Mouse (Mus musculus) neural tube, embryonic 15.5 days (tissue): ENCODE data around the gene P4ha1. TPM values are rescaled to one million over a fixed set of nuclear protein-coding genes. Genes with fewer than 3 reads are reported as not detected.

Experiments used
- ATAC-seq: fragments of 200-750 bp; cut with Nextera tagmentation; 2 replicates; pipeline ENCODE4 v1.8.0; 2017; ENCODE audit warnings: mild to moderate bottlenecking, moderate TSS enrichment, moderate library complexity; ENCODE audit not compliant: low FRiP score
- H3K27ac ChIP-seq: fragments of 300-500 bp; sonication (generic); replicated peaks from 2 replicates; pipeline ENCODE4 v1.5.1; 2015; ENCODE audit warnings: mild to moderate bottlenecking, inconsistent platforms
- H3K27me3 ChIP-seq: fragments of 300-500 bp; sonication (generic); replicated peaks from 2 replicates; pipeline ENCODE4 v1.6.1; 2015; ENCODE audit warnings: inconsistent platforms
- H3K36me3 ChIP-seq: fragments of 300-500 bp; sonication (generic); 2 replicates; pipeline ENCODE4 v1.6.1; 2015; ENCODE audit warnings: inconsistent platforms
- H3K4me1 ChIP-seq: fragments of 300-500 bp; sonication (generic); 2 replicates; pipeline ENCODE4 v1.6.1; 2015; ENCODE audit warnings: inconsistent platforms
- H3K4me2 ChIP-seq: fragments of 300-500 bp; sonication (generic); 2 replicates; pipeline ENCODE4 v1.6.1; 2015; ENCODE audit warnings: inconsistent platforms, mild to moderate bottlenecking, moderate library complexity
- H3K4me3 ChIP-seq: fragments of 300-500 bp; sonication (generic); replicated peaks from 2 replicates; pipeline ENCODE4 v1.5.1; 2015; ENCODE audit warnings: mild to moderate bottlenecking, inconsistent platforms
- H3K9ac ChIP-seq: fragments of 300-500 bp; sonication (generic); replicated peaks from 2 replicates; pipeline ENCODE4 v1.6.1; 2015; ENCODE audit warnings: mild to moderate bottlenecking, inconsistent platforms
- H3K9me3 ChIP-seq: fragments of 300-500 bp; sonication (generic); replicated peaks from 2 replicates; pipeline ENCODE4 v1.6.1; 2016; ENCODE audit warnings: inconsistent platforms
- WGBS: fragments of 180-500 bp; shearing (Covaris S2); methylation state at CpG from one replicate; pipeline ENCODE4 v1.1.7; 2015; ENCODE audit warnings: mixed read lengths; 5-methylcytosine and 5-hydroxymethylcytosine counted together
- polyA plus RNA-seq: library from polyadenylated mRNA; unstranded; fragments of >200 nt; fragmentation: Nextera tagmentation; extraction: Ambion mirVana; gene quantifications from 2 replicates; pipeline ENCODE4 v1.2.1, GENCODE M21; 2015

Gene P4ha1
- polyA plus RNA-seq, 1 experiment from 2014 or later, result 31.1 TPM

DNA sequence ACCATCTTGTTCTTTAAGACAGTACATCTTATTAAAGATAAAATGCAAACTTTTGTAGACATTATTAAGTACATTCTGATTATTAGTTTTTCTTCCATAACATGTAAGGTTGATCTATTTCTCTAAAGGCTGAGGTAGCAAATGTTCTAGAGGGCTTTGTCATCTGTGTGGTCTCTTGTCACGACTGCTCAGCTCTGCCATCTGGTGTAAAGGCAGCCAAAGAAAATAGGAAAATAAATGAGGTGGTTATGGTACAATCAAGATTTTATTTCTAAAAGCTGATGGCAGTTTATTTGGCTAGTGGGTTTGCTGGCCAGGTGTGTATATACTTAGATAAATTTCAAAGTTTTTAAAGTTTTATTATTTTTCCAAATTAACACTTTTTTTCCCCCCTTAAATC lies 30.0 kb downstream of the P4ha1 start:
- ATAC-seq, result no peak
- no peak overlapping the region for H3K9ac ChIP-seq
- H3K9me3 ChIP-seq, result no peaks in the 10 kb centered on the region
- no peaks in the 10 kb centered on the region for H3K27me3 ChIP-seq
- no peak overlapping the region for H3K4me2 ChIP-seq
- H3K4me3 ChIP-seq, result no peak overlapping the region
- H3K4me1 ChIP-seq, result no peaks in the 10 kb centered on the region
- peaks cover 50% of the 10 kb centered on the region for H3K36me3 ChIP-seq
- WGBS, result 40% methylated on average over 1 of the region's 1 CpGs
- H3K27ac ChIP-seq, result no peak overlapping the region

DNA sequence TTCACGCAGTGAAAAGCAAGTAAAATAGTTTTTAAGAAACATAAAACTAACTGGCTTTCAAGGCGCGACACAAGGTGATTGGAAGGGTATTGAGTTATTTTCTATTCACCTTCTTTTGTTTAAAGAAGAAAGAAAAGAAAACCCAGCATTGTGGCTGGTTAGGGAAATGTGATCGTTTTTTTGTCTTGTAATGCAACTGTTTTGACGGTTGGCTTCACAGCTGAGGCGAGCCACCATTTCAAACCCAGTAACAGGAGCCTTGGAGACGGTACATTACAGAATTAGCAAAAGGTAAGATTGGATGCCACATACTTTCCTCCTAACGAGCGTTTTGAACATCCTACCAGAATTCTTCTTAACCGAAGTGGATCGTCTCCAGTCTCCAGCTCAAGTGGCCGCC lies 31.0 kb downstream of the P4ha1 start:
- no peaks in the 10 kb centered on the region for H3K27me3 ChIP-seq
- H3K4me2 ChIP-seq, result no peak overlapping the region
- no peak overlapping the region for H3K27ac ChIP-seq
- H3K4me3 ChIP-seq, result no peak overlapping the region
- ATAC-seq, result no peak
- no peak overlapping the region for H3K9ac ChIP-seq
- WGBS, result 59% methylated on average over 12 of the region's 12 CpGs
- H3K9me3 ChIP-seq, result no peaks in the 10 kb centered on the region
- no peaks in the 10 kb centered on the region for H3K4me1 ChIP-seq
- H3K36me3 ChIP-seq, result peaks cover 40% of the 10 kb centered on the region

DNA sequence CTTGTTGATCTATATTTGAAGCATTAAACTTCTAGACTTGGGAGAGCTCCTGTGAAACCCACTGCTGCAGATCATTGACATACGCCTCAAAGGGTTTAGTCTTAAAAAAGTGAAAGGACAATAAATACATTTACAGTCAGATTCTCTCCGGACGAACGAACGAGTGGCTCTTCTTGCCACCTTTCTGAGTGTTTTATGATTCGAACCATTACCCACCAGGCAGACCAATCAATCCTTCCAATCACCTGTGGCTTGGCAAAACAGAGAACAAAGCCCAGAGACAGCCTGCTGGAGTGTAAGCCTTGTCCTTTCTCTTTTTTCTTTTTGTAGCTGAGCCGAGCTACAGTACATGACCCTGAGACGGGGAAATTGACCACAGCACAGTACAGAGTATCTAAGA lies 31.9 kb downstream of the P4ha1 start:
- no peak overlapping the region for H3K4me2 ChIP-seq
- no peaks in the 10 kb centered on the region for H3K9me3 ChIP-seq
- no peaks in the 10 kb centered on the region for H3K4me1 ChIP-seq
- H3K9ac ChIP-seq, result no peak overlapping the region
- ATAC-seq, result no peak
- no peak overlapping the region for H3K27ac ChIP-seq
- peaks cover 37% of the 10 kb centered on the region for H3K36me3 ChIP-seq
- WGBS, result 48% methylated on average over 8 of the region's 8 CpGs
- H3K4me3 ChIP-seq, result no peak overlapping the region
- H3K27me3 ChIP-seq, result no peaks in the 10 kb centered on the region

DNA sequence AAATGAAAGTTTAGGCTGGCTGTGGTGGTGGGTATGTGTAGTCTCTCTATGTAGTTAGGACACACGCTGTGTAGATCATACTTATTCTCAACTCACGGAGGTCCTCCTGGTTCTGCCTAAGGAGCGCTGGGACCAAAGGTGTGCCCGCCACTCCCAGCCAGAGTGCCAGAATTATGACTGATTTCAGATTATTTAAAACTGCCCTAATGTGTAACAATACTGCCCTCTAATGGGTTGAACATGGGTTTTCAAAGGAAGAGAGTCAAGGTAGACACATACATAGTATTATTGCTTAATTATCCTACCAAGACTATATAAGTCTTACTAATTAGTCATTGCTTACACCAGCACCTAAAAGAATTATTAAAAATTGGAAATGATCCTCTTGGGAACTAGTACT lies 35.6 kb downstream of the P4ha1 start:
- Histone ChIP-seq H3K27me3 (no peaks in the 10 kb centered on the region), H3K4me2 (no peak overlapping the region), H3K4me3 (no peak overlapping the region), H3K4me1 (no peaks in the 10 kb centered on the region), H3K27ac (no peak overlapping the region), H3K9ac (no peak overlapping the region), H3K9me3 (no peaks in the 10 kb centered on the region), H3K36me3 (peaks cover 29% of the 10 kb centered on the region)
- WGBS, result 85% methylated on average over 4 of the region's 4 CpGs
- no peak for ATAC-seq

DNA sequence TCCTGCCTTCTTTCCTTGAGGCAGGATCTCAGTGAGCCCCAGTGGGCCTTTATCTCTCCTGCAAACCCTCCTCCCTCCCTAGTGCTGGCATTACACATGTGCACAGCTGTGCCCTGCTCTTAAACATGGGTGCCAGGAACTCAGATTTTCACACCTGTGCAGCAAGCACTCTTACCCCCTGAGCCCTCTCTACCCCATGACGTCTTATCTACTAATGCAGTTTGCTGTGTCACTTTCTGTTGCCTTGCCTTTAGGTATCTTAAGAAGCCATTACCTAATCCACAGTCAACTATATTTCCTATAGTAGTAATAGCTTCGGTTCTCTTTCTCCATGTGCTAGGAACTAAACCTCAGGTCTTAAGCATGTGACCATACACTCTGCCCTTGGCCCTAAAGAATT lies 40.1 kb downstream of the P4ha1 start:
- Histone ChIP-seq H3K4me3 (no peak overlapping the region), H3K27me3 (no peaks in the 10 kb centered on the region), H3K27ac (no peak overlapping the region), H3K36me3 (peaks cover 48% of the 10 kb centered on the region), H3K9me3 (no peaks in the 10 kb centered on the region), H3K4me1 (no peaks in the 10 kb centered on the region), H3K4me2 (no peak overlapping the region), H3K9ac (no peak overlapping the region)
- 96% methylated on average over 2 of the region's 2 CpGs for WGBS
- ATAC-seq, result no peak

DNA sequence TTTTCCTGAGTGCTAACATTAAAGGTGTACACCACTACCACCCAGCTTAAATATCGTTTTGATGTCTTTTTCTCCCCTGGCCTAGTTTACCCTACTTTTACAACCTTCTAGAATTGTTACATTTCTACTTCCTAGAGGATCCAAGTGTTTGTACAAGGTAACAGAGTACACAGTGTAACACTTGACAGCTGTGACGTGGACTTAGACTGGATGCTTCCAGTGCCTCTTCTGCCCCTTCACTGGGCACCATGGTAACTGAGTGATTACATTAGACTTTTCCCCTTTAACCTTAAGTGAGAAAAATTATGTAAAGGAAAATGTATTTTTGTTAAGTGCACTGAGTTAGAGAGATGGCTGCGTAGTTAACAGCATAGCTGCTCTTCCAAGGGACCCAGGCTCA lies 41.5 kb downstream of the P4ha1 start:
- Histone ChIP-seq H3K4me1 (no peaks in the 10 kb centered on the region), H3K9ac (no peak overlapping the region), H3K36me3 (peaks cover 59% of the 10 kb centered on the region), H3K9me3 (no peaks in the 10 kb centered on the region), H3K27me3 (no peaks in the 10 kb centered on the region), H3K27ac (no peak overlapping the region), H3K4me2 (no peak overlapping the region), H3K4me3 (no peak overlapping the region)
- WGBS, result 95% methylated on average over 3 of the region's 3 CpGs
- ATAC-seq, result no peak

DNA sequence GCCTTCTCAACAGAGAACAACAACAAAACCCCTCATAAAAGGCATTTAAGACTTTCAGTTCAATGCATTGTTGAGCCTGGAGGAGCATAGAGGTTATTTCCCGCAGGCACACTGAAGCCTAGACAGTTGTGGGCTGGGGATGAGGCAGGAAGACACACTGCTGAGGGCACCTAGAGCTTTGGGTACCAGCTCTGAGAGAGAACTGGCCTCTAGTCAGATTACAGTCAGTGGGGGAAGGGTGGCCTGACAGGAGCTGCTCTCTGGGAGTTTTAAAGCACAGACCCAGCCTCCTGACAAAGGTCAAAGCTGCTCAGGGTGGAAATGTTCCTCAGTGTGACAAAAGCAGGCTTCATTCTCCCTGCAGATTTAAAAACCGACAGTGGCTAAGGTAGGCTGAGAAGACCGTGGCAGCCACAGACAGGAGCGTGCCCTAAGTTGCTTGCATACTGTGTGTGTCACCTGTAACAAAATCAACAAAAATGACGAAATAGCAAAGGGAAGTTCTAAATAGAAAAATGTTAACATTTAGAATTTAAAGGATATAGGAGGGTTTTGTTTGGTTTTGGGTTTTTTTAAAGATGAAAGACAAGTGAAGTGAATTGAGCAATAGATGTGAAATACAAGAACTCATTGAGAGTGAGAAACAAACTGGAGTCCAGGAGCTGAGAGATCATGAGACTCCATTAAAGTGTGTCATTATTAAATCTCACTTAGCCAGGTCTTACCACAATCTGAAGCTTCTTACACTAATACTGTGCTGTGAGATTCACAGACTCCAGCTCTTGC lies 42.9 kb downstream of the P4ha1 start:
- H3K4me1 ChIP-seq, result no peaks in the 10 kb centered on the region
- no peak overlapping the region for H3K4me2 ChIP-seq
- H3K9ac ChIP-seq, result no peak overlapping the region
- H3K4me3 ChIP-seq, result no peak overlapping the region
- H3K36me3 ChIP-seq, result peaks cover 71% of the 10 kb centered on the region
- 77% methylated on average over 5 of the region's 5 CpGs for WGBS
- ATAC-seq, result no peak
- no peak overlapping the region for H3K27ac ChIP-seq
- H3K27me3 ChIP-seq, result no peaks in the 10 kb centered on the region
- H3K9me3 ChIP-seq, result no peaks in the 10 kb centered on the region

DNA sequence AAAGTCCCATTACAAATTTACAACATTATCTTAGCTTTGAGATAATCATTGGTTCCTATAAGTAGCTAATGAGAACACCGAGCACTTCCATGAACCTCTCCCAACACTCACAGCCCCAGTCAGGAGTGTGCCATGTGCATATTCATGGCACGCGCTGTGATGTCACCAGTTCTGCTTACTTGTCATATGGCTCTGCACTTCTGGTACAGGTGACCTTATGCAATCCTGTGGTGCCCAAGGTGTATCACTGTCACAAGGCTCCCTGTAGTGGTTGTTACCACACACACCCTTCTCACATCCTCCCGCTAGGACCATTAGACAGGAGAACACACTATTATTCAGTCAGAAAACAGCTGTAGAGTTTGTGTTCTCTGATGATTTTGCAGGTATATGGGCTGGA lies 43.6 kb downstream of the P4ha1 start:
- H3K9ac ChIP-seq, result no peak overlapping the region
- no peaks in the 10 kb centered on the region for H3K4me1 ChIP-seq
- ATAC-seq, result no peak
- no peak overlapping the region for H3K4me2 ChIP-seq
- no peak overlapping the region for H3K4me3 ChIP-seq
- no peaks in the 10 kb centered on the region for H3K9me3 ChIP-seq
- WGBS, result 97% methylated on average over 4 of the region's 4 CpGs
- H3K27ac ChIP-seq, result no peak overlapping the region
- H3K36me3 ChIP-seq, result peaks cover 74% of the 10 kb centered on the region
- no peaks in the 10 kb centered on the region for H3K27me3 ChIP-seq

DNA sequence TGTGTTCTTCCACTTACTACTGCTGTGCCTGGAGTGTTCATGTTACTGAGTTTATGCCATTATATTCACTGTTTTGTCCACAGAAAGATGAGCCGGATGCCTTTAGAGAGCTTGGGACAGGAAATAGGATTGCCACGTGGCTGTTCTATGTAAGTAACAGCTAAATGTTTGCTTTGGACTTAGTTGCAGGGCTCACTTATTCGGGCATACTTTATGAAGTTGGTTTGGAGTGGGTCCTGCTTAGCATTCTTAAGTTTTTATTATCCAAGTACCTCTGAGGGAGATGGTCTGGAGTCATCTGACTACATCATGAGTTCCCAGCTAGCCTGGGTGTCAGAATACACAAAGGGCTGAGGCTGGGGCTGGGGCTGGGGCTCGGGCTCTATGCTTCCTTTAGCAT lies 44.1 kb downstream of the P4ha1 start:
- peaks cover 73% of the 10 kb centered on the region for H3K36me3 ChIP-seq
- H3K4me3 ChIP-seq, result no peak overlapping the region
- H3K9me3 ChIP-seq, result no peaks in the 10 kb centered on the region
- no peaks in the 10 kb centered on the region for H3K4me1 ChIP-seq
- WGBS, result 95% methylated on average over 4 of the region's 4 CpGs
- no peak overlapping the region for H3K27ac ChIP-seq
- H3K9ac ChIP-seq, result no peak overlapping the region
- no peak overlapping the region for H3K4me2 ChIP-seq
- H3K27me3 ChIP-seq, result no peaks in the 10 kb centered on the region
- no peak for ATAC-seq

DNA sequence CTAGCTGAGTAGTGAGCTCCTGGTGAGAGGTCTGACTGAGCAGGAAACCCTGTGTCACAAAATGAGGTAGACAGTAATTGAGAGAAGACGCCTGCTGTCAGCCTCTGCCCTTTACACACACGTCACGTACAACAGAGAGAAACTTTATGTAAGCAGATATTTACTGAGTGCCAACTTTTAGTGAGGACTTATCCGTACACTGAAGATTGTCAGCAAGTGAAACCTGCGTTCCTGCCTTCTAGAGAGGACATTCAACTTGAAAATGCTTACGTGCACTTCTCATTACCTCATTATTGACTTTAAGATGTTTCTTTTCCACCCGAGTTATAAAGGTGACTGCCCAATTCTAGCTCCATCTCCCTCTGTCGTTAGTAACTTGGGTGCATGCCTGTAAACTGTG lies 45.6 kb downstream of the P4ha1 start:
- Histone ChIP-seq H3K9me3 (no peaks in the 10 kb centered on the region), H3K4me1 (no peaks in the 10 kb centered on the region), H3K27ac (no peak overlapping the region), H3K9ac (no peak overlapping the region), H3K27me3 (no peaks in the 10 kb centered on the region), H3K4me2 (no peak overlapping the region), H3K36me3 (peaks cover 69% of the 10 kb centered on the region), H3K4me3 (no peak overlapping the region)
- 91% methylated on average over 8 of the region's 8 CpGs for WGBS
- ATAC-seq, result no peak

DNA sequence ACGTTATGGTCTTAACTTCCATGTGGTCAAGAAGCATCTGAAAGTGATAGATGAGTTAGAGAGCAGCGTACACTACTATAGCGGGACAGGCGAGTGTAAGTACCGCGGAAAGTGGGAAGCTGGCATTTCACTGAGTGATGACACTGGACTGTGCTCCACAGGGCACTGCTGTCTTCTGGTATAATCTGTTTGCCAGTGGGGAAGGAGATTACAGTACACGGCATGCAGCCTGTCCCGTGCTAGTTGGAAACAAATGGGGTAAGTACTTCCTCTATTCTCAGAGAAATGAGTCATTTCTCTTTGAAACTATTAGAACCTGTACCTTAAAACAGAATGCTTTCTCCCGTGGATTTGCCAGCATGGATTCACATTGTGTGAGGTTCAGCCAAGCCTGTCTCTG lies 46.3 kb downstream of the P4ha1 start:
- no peak overlapping the region for H3K4me3 ChIP-seq
- H3K4me2 ChIP-seq, result no peak overlapping the region
- H3K36me3 ChIP-seq, result peaks cover 62% of the 10 kb centered on the region
- no peak overlapping the region for H3K9ac ChIP-seq
- no peaks in the 10 kb centered on the region for H3K27me3 ChIP-seq
- no peaks in the 10 kb centered on the region for H3K4me1 ChIP-seq
- no peak overlapping the region for H3K27ac ChIP-seq
- WGBS, result 93% methylated on average over 9 of the region's 9 CpGs
- no peak for ATAC-seq
- H3K9me3 ChIP-seq, result no peaks in the 10 kb centered on the region

DNA sequence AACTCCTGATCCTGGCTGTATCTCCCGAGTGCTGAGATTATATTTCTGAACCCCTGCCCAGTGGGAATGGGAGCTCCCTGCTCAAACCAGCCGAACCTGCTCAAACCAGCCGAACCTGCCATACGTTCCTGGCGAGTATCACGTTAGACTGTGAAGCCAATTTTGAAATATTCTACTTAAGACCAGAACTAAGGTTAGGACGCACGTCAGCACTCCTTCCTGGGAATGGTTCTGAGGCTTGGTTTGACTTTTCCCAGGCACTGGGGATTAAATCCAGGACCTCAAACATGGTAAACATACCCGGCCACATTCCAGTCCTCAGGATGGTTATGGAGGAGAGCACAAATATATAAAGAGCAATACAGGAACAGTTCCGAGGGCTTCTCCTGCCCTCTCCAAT lies 54.8 kb downstream of the P4ha1 start:
- H3K9ac ChIP-seq, result no peak overlapping the region
- no peaks in the 10 kb centered on the region for H3K27me3 ChIP-seq
- no peak overlapping the region for H3K4me3 ChIP-seq
- ATAC-seq, result no peak
- no peak overlapping the region for H3K4me2 ChIP-seq
- 93% methylated on average over 10 of the region's 10 CpGs for WGBS
- H3K9me3 ChIP-seq, result no peaks in the 10 kb centered on the region
- peaks cover 4% of the 10 kb centered on the region for H3K36me3 ChIP-seq
- H3K4me1 ChIP-seq, result no peaks in the 10 kb centered on the region
- H3K27ac ChIP-seq, result no peak overlapping the region
